In the genomic region with DNA sequence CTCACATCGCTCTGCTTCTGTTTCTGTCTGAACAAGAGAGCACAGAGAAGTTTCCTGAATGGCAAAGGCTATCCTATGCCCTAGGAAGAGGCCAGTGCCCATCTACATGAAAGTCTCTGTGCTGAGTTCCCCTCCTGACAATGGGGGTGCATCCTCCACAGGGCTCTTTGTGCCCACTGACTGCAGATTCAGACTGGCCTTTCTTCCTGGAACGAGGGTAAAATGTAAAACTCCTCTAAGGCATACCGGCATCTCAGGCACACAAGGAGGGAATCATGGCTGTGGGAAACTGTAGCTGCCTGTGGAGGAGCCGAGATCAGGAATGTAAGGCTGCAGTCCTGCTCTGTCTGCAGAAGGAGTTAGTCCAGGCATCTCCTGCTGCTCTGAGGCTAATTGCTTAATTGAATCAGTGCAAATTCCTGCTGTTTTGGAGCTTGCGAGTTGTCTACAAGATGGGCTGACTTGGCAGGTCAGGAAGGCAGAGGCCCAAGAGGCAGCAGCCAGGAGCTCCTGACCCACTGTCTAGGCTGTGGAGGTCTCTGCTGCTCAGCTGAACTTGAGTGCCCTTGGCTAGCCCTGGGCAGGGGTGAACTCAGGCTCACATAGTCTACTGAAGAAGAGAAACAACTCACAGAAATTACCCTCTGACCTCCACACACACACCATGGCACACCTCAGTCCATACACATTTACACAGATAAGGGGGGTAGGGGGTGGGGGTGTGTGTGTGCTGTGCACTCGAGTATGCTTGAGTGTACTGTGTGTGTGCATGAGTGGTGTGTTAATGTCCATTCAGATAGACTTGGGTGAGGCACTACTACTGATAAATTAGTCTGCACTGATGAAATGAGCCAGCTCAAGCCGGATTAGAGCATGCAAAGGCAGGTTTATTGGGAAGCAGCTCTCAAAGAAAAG, we compare ENCODE assay signal across 11 mouse cellular contexts. TPM values are rescaled to one million over a fixed set of nuclear protein-coding genes. Genes with fewer than 3 reads are reported as not detected.
A peak's percentile ranks its signal among the peaks of the same experiment; 100 is the strongest.
DNase-seq lines count a peak whose midpoint lies in the region; ATAC-seq and TF ChIP-seq lines count a peak whose summit lies in the region.
"Had no signal": no experiment of that assay in that cellular context is flagged by ENCODE, and none has a peak within 500 bp of the region (broad histone marks: within the 10 kb centered on the region; RNA-seq: fewer than 3 reads in every experiment).

No protein-coding gene starts in this region.

- no peak overlapping the region for H3K9ac ChIP-seq in embryonic facial prominence, embryonic 11.5 days (replicated peaks; ENCODE audit: low read length)
- no peak overlapping the region for H3K9ac ChIP-seq in hindbrain, embryonic 12.5 days
- no peak overlapping the region for H3K9ac ChIP-seq in midbrain, postnatal 0 days (replicated peaks; ENCODE audit: low read length, poor library complexity, severe bottlenecking)

- no peak for DNase-seq in layer of hippocampus, adult 2 months (ENCODE audit: low spot score in 2 of 2)
- DNase-seq in layer of hippocampus, adult 9-10 months (ENCODE audit: low spot score) = no peak
- peak; percentile 62 for DNase-seq in embryonic facial prominence, embryonic 11.5 days (ENCODE audit: low spot score)
- DNase-seq in midbrain, postnatal 0 days (ENCODE audit: low spot score) = peak; percentile 80
- DNase-seq in urinary bladder, postnatal 25 days (ENCODE audit: low spot score) = no peak
- DNase-seq in kidney, postnatal 14 days = no peak
- DNase-seq in T-cell, adult 2 months (ENCODE audit: low spot score) = no peak
- DNase-seq: kidney, adult 11 months; spleen, adult 18-20 months had no signal

- no peaks in the 10 kb centered on the region for H3K36me3 ChIP-seq in embryonic facial prominence, embryonic 11.5 days (replicated peaks; ENCODE audit: control insufficient read depth, insufficient read depth, low read depth, low read length)
- no peaks in the 10 kb centered on the region for H3K36me3 ChIP-seq in hindbrain, embryonic 12.5 days
- H3K36me3 ChIP-seq in midbrain, postnatal 0 days (ENCODE audit: insufficient read depth, low read length) = no peaks in the 10 kb centered on the region

- H3K27me3 ChIP-seq in embryonic facial prominence, embryonic 11.5 days (ENCODE audit: control insufficient read depth, insufficient read depth, low read length) = no peaks in the 10 kb centered on the region
- H3K27me3 ChIP-seq in hindbrain, embryonic 12.5 days = 0 out of 2 replicates have a peak, but pooled peaks cover 4% of the 10 kb centered on the region
- H3K27me3 ChIP-seq in midbrain, postnatal 0 days (ENCODE audit: insufficient read depth, low read length) = no peaks in the 10 kb centered on the region

- no peak overlapping the region for H3K4me2 ChIP-seq in embryonic facial prominence, embryonic 11.5 days (ENCODE audit: low read depth, low read length)
- H3K4me2 ChIP-seq in hindbrain, embryonic 12.5 days (replicated peaks) = no peak overlapping the region
- no peak overlapping the region for H3K4me2 ChIP-seq in midbrain, postnatal 0 days (ENCODE audit: low read depth, low read length, poor library complexity, severe bottlenecking)
- H3K4me2 ChIP-seq: heart, embryonic 11.5 days had no signal

- ATAC-seq in embryonic facial prominence, embryonic 11.5 days (replicated peaks; ENCODE audit: insufficient number of reproducible peaks, low FRiP score, low TSS enrichment, low read depth) = peak; percentile 37; the same call in 1 of the 2 replicates
- ATAC-seq in hindbrain, embryonic 12.5 days (ENCODE audit: low FRiP score) = peak; percentile 24; the same call in 1 of the 2 replicates
- ATAC-seq in midbrain, postnatal 0 days (ENCODE audit: low FRiP score) = 0 out of 2 replicates have a peak, but pooled peaks have one; percentile 26

- no peak overlapping the region for H3K4me3 ChIP-seq in layer of hippocampus, adult 2 months
- H3K4me3 ChIP-seq in embryonic facial prominence, embryonic 11.5 days (ENCODE audit: low read depth, low read length) = no peak overlapping the region
- H3K4me3 ChIP-seq in hindbrain, embryonic 12.5 days = no peak overlapping the region
- no peak overlapping the region for H3K4me3 ChIP-seq in midbrain, postnatal 0 days (ENCODE audit: low read depth, low read length)

- no peaks in the 10 kb centered on the region for H3K9me3 ChIP-seq in embryonic facial prominence, embryonic 11.5 days (replicated peaks; ENCODE audit: control insufficient read depth, low read length)
- no peaks in the 10 kb centered on the region for H3K9me3 ChIP-seq in hindbrain, embryonic 12.5 days (replicated peaks)
- no peaks in the 10 kb centered on the region for H3K9me3 ChIP-seq in midbrain, postnatal 0 days (ENCODE audit: low read length)

- no peaks in the 10 kb centered on the region; the same call in 1 of the 2 replicates for H3K4me1 ChIP-seq in embryonic facial prominence, embryonic 11.5 days (ENCODE audit: control insufficient read depth, insufficient read depth, low read length)
- H3K4me1 ChIP-seq in hindbrain, embryonic 12.5 days = peaks cover 8% of the 10 kb centered on the region
- no peaks in the 10 kb centered on the region for H3K4me1 ChIP-seq in midbrain, postnatal 0 days (ENCODE audit: insufficient read depth, low read length)

- H3K27ac ChIP-seq in layer of hippocampus, adult 2 months = peak overlapping the region; percentile 86
- no peak overlapping the region for H3K27ac ChIP-seq in embryonic facial prominence, embryonic 11.5 days (replicated peaks; ENCODE audit: low read depth, low read length)
- H3K27ac ChIP-seq in hindbrain, embryonic 12.5 days = no peak overlapping the region
- no peak overlapping the region for H3K27ac ChIP-seq in midbrain, postnatal 0 days (ENCODE audit: low read depth, low read length)

- TF ChIP-seq CTCF in layer of hippocampus, adult 2 months (conservative IDR thresholded peaks at IDR 0.05) = no peak
- TF ChIP-seq CTCF in midbrain, postnatal 0 days (IDR thresholded peaks at IDR 0.05) = no peak

- 35% methylated on average over 7 of the region's 7 CpGs for WGBS in embryonic facial prominence, embryonic 11.5 days
- 37% methylated on average over 7 of the region's 7 CpGs for WGBS in hindbrain, embryonic 12.5 days
- WGBS in midbrain, postnatal 0 days = 37% methylated on average over 7 of the region's 7 CpGs

RNA-seq across cellular contexts. Expression of a gene that starts 48.0 kb away (rescaled TPM):
- 100 to 1,000 TPM; 359 to 361 TPM for total RNA-seq in layer of hippocampus, adult 2 months (2021)
- polyA plus RNA-seq in embryonic facial prominence, embryonic 11.5 days (2014; fragmentation: Nextera tagmentation; extraction: Ambion mirVana) = 45.3 and 51.3 TPM in 2 replicates
- polyA plus RNA-seq in hindbrain, embryonic 12.5 days (2016; fragmentation: Nextera tagmentation; extraction: Ambion mirVana) = 75.4 and 78.3 TPM in 2 replicates
- total RNA-seq in midbrain, postnatal 0 days (2014; rRNA removed) = 323 and 329 TPM in 2 replicates
- 74.1 and 75.1 TPM in 2 replicates for polyA plus RNA-seq in midbrain, postnatal 0 days (2015; fragmentation: Nextera tagmentation; extraction: Ambion mirVana)

Comparison
In these comparisons a context has a peak if more than half of its experiments do, and no peak if none do; other contexts are left out.
1. DNase-seq: peak in embryonic facial prominence, embryonic 11.5 days (single experiment) and midbrain, postnatal 0 days (single experiment); none in layer of hippocampus, adult 2 months (0 of 2), layer of hippocampus, adult 9-10 months (single experiment), urinary bladder, postnatal 25 days (single experiment), kidney, postnatal 14 days (single experiment) and T-cell, adult 2 months (single experiment).
2. Peak in every context shown above with its lines, with median percentiles within 50 percentile points of each other: ATAC-seq.